Mouse (Mus musculus) heart, postnatal 36 days (tissue): ENCODE measurements around the gene Idua. TPM values are rescaled to one million over a fixed set of nuclear protein-coding genes. Genes with fewer than 3 reads are reported as not detected.
"Not testable (repeated sequence)": the region's sequence is repeated elsewhere in the genome, so short reads cannot be mapped to it uniquely, and the experiment has no call there.

ENCODE experiments used
- DNase-seq, 2 experiments: peaks; one replicate each; pipeline ENCODE4 v3.0.0; 2021 to 2022
- intact Hi-C: fragments of 180-260 bp; cut with DNase I; formaldehyde crosslinking; loops from one replicate; pipeline ENCODE4 v1.15.1; 2025
- total RNA-seq, 2 experiments: library from RNA; stranded (reverse); gene quantifications; 2 replicates each; pipeline ENCODE4 v1.2.3; 2021

Idua gene
- 10 to 100 TPM; 21.6 to 21.8 TPM for total RNA-seq

GRCm38 (mm10) chr5:108659698-108660631, at the start of gene Idua:
Gene Idua, plus strand, starts transcription at chr5:108660331.
- no peak for DNase-seq
- intact Hi-C loops, result loop anchor here (10.0 kb wide), 2 partner anchors 525 to 595 kb away; partner anchors contain the start of genes Ccdc18, Mtf2 and Tmed5

DNA sequence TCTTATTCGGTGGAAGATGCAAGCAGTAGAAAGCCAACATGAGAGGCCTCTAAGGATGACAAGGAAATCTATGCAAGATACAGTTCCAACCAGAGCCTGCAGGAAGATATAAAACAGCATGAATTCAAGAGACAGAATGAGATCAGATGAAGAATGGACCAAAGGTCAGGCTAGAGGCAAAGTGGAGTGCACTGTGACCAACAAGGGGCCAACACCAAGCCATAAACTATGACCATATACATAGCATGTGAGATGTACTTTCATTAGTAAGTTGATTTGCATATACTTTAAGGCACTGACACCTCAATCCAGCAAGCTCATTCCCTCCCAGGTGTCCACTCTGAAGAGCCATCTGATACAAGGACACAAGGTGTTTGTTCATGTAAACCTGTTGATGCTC, 49.7 kb upstream of the Idua start:
- intact Hi-C loops, result no loop called here
- DNase-seq, result no peak

DNA sequence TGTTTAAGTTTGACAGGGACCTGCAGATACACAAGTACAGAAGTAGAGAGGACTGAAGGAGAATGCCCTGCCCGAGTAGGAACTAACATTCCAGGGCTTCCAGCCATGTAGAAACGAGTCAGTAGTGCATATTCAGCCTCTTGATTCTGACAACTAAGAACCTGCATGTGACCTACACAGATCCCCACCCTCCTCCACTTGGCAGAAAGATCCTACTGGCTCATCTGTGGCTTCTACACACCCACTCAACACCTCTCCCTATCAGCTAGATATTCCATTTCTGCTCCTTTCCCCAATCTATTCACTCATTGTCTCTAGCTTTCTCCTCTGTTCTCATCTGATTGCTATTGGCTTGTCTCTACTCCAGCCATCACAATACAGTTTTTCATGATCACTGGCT, 38.3 kb upstream of the Idua start:
- no peak for DNase-seq
- intact Hi-C loops, result loop anchor here (10.0 kb wide), 1 partner anchor 487 kb away; the partner anchor contains the start of genes Ccdc18 and Tmed5

- intact Hi-C loops, result loop anchor here (10.0 kb wide), 1 partner anchor 491 kb away; the partner anchor contains the start of genes Ccdc18 and Tmed5
- no peak for DNase-seq
Observed at GRCm38 (mm10) chr5:108626050-108626660, 34.0 kb upstream of the Idua start.

- intact Hi-C loops, result loop anchor here (2.0 to 10.0 kb wide), 2 partner anchors 40 to 494 kb away; partner anchors contain the start of genes Ccdc18, Dgkq and Tmed5
- DNase-seq, result no peak
Observed at GRCm38 (mm10) chr5:108628891-108629633, 31.1 kb upstream of the Idua start.

DNA sequence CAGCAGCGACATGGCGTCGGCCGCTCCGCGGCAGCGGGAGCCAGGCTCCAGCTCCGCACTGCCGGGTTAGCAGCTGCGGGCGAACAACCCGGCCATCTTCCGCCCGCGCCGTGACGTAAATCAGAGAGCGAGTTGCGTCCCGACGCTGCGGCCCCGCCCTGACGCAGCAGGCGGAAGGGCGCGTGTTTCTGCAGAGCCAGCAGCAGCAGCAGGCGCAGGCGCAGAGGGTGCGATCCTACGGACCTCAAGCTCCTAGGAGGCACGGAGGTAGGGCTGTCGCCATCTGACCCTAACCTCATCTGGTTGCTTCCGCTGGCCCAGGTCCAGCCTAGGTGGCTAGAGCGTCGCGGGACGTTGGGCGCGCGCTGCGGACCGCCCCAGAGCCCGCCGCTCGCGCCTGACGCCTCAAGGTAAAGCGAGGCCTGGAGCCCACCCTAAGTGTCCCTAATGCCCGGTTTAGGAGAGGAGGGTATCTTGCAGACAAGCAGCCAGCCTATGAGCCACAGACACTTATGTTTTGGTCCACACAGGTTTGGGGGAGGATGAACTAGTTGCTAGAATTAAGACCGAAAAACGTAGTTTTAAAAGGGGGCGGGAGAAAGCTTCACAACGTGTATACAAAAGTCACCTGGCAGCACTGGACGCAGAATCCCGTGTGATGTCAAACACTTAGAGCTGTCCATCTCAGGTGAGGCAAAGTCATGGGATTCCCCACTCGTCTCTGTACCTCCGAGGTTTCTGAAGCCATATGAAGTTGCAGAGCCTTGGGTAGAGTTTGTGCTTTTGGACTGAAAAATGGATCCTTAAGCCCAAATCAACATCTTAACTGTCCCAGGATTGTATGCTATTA, 30.3 kb upstream of the Idua start, which contains the start of the genes Gak and Tmem175:
Gak (minus strand) TSS at position 122 of the 850 bp plus-strand sequence.
Tmem175 (plus strand) TSS at position 137 of the 850 bp plus-strand sequence.
- intact Hi-C loops, result loop anchor here (2.0 to 10.0 kb wide), 2 partner anchors 39 to 495 kb away; partner anchors contain the start of genes Ccdc18, Dgkq and Tmed5
- peak; percentile 92 to 93 for DNase-seq

DNA sequence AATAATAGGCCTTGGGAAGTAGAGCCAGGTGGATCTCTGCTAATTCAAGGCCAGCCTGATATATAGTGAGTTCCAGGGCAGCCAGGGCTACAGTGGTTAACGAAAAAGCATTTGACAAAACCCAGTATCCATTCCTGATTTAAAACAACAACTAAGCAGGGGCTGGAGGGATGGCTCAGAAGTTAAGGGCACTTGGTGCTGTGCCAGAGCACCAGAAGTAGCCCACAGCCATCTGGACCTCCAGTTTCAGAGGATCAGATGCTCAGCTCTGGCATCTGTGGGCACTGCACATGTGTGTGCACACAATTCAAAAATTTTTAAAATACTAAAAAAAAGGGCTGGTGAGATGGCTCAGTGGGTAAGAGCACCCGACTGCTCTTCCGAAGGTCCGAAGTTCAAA, 26.5 kb upstream of the Idua start:
- intact Hi-C loops, result no loop called here
- DNase-seq, result no peak

- DNase-seq, intact Hi-C loops: not testable (repeated sequence)
Observed at GRCm38 (mm10) chr5:108634088-108634487, 26.0 kb upstream of the Idua start.

GRCm38 (mm10) chr5:108636172-108636571, 24.0 kb upstream of the Idua start:
- intact Hi-C loops, result no loop called here
- DNase-seq, result no peak

GRCm38 (mm10) chr5:108643674-108644073, 16.5 kb upstream of the Idua start:
- intact Hi-C loops, result no loop called here
- DNase-seq, result no peak

DNA sequence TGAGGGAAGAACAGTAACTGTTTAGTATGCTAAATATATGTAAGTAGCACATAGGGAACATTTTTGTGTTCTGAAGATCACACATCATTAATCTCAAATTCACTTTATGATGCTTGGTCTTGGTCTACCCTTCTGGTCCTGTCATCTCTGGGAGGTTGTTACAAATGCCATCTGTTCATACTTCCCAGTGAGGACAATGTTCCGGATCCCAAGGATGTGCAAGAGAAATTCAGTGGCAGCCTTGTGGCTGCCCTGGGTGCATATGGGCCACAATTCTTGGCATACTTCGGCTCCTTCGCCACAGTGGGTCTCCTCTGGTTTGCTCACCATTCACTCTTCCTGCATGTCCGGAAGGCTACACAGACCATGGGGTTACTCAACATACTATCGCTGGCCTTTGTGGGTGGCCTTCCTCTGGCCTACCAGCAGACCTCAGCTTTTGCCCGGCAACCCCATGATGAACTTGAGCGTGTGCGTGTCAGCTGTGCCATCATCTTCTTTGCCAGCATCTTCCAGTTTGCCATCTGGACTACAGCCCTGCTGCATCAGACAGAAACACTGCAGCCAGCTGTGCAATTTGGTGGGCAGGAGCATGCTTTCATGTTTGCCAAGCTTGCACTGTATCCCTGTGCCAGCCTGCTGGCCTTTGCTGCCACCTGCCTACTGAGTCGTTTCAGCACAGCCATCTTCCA, 14.3 kb upstream of the Idua start:
- intact Hi-C loops, result no loop called here
- no peak for DNase-seq

GRCm38 (mm10) chr5:108646343-108646660, 13.8 kb upstream of the Idua start:
- intact Hi-C loops, result no loop called here
- DNase-seq, result no peak

DNA sequence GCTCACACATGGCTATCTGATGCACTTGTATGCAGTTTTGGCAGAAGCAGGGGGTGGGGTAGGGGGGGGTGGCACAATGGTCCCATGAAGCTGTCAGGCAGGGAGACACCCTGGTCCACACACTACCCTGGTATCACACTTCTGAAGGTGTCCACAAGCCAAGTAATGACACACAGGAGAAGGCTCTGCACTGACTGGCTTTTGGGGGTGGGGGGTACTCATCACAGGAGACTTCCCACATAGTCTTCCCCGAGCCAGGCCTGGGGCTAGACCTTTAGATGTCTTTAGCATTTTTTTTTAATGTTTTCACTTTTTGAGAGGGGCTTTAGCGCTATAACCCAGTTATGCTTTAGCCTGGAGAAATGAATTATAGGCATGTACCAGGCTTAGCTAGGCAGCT, 12.8 kb upstream of the Idua start:
- DNase-seq, result no peak
- intact Hi-C loops, result no loop called here

GRCm38 (mm10) chr5:108647820-108648465, 12.2 kb upstream of the Idua start:
- intact Hi-C loops, result no loop called here
- no peak for DNase-seq

DNA sequence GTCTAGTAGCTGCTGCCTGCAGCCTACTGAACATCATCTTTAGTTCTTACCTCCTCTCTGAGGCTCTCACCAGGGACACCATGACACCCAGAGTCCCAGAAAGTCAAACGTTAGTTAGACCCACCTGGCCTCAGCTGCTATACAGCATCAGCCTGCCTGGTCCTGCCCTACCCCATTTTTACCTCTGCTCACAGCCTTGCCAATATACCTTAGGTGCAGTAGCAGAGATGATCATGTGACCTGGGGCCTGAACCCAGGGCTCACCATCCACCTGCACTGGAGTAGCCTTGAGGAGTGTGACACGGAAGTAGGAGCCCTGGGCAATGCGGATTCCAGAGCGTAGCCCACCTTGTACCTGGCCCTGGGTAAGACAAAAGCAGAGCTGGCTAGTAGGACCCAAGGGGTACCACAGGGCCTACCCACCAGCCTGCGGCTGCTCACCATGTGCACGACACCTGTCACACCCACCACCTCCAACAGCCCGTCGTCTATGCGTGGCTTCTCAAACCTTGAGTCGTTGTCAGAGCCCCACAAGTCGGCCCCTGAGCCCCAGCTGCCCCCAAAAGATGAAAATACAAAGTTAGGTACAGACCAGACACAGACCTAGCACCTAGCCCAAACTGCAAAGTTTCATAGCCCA, 11.1 kb upstream of the Idua start:
- intact Hi-C loops, result no loop called here
- DNase-seq, result no peak

DNA sequence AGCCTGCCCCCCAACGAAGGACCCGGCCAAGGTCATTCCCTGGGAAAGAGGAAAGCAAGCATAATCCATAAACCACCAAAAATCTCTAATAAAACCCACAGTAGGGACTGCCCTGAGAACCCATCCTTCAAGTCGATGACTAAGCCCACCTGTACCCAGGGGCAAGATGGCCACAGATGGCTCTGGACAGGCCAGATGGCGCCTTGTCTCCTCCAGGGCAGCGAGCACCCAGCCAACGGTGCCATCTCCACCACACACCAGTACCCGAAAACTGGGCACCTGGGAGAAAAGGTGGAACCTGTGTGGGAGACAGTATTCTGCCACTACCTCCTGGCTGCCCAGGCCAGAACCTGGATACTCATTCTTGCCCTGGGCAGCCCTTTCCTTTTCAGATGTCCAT, 9.8 kb upstream of the Idua start:
- intact Hi-C loops, result no loop called here
- no peak for DNase-seq

GRCm38 (mm10) chr5:108651136-108651720, 8.9 kb upstream of the Idua start:
- DNase-seq, result no peak
- intact Hi-C loops, result no loop called here

- peak in 1 of 2 experiments; percentile 23 for DNase-seq
Observed at GRCm38 (mm10) chr5:108651823-108652222, 8.3 kb upstream of the Idua start.

More at GRCm38 (mm10) chr5:108651823-108652222, 8.3 kb upstream of the Idua start:
- intact Hi-C loops, result loop anchor here (2.0 kb wide), 1 partner anchor 225 kb away; no protein-coding TSS in a partner anchor
